Mouse (Mus musculus) right cerebral cortex, adult 18-20 months (tissue): ENCODE results near the gene Mme.

Source experiments
- DNase-seq: peaks from one replicate; pipeline ENCODE4 v3.0.0; 2022; ENCODE audit warnings: mixed read lengths

Mme gene

DNA sequence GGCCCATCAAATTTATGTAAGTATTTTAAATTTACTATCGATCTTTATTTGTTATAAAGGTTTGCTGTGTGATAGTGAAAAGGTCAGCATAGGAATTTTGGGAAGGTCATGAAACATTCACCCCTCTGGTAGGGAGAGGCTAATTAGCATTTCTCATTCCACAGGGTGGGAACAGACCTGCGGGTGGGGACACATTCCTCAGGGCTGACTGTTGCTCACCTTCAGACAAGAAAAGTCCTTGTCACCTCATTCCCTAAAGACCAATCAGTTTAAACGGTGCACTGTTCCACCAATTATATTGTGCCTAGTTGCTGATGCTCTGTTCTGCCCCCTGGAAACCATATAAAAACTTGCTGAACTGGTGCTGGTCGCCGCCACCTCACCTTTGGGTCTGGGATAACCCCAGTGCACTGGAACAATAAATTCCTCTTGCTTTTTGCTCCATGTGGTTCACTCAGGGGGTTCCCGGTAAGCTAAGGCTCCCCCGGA lies at the start of gene Mme:
Mme (plus strand) TSS at position 439 of the 489 bp plus-strand sequence.
- DNase-seq, result no peak

GRCm38 (mm10) chr3:63196565-63196964 lies 44.8 kb upstream of the Mme start:
- peak; percentile 21 for DNase-seq

- DNase-seq, result no peak
Measured at GRCm38 (mm10) chr3:63198026-63198425, 43.3 kb upstream of the Mme start.

DNA sequence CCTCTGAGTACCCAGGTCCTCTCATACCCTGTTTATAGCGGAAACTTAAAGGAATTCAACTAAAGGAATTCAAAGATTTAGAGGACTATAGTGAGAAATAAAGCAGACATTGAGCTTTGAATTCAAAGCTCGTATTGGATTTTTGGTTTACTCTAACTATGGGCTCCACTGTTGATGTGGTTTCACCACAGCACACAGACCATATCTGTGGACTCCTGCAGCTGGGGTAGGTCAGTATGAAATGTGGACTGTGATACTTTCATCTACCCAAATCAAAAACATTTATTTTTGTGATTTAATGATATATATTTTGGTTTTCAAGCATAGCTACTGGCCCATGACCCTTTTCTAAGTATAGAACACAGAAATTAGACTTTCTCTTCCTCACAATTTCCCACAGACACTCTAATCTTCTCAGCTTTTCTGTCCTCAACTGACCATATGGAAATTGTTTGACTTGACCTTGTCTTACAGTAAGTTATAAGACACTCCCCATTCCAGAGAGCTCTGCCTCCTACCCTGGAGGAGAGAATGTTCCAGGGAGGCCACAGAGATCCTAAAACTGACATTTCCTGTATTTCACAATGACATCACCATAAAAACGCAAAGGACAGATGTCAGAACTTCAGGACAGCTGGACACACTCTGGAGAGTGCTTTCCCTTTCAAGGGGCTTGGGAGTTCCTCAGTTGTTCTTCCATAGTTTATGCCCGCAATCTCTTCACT lies 19.3 kb upstream of the Mme start:
- DNase-seq, result no peak

DNA sequence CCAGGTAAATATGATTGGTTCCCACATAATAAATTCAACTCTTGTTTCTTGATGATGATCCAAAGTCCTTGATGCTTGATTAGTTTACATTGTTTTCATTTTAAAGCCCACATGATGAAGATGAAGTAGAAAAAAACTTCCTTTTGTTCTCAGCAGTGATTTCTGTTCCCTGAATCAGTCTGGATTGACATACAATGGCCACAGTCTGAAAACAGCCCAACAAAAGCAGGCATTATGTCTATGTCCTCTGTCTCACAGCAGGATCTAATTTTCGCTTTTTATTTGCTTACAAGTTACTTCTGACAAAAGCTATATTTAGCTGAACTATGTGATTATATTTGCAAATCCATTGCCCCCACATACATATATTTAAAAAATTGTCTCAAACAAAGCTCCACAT lies 17.7 kb upstream of the Mme start:
- no peak for DNase-seq

- no peak for DNase-seq
Measured at GRCm38 (mm10) chr3:63235957-63236356, 5.4 kb upstream of the Mme start.

- DNase-seq, result no peak
Measured at GRCm38 (mm10) chr3:63243721-63244120, 2.4 kb downstream of the Mme start.

DNA sequence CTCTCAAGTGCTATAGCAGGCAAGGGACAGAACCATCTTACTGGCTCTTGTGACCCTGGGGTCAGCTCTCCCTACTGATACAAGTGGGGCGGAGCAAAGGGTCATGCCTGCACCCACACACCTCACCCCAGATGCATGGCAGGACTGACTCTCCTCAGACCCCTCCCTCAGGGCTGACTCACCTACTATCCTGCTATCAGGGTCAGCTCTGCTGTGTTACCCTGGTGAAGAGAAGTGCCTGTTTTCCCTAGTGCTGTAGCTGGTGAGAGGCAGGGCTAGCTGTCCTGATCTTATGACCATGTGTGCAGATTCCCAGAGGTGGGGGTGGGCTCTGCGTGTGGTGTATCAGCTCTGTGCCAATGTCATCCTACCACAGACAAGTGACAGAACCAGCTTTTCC lies 30.8 kb downstream of the Mme start:
- no peak for DNase-seq

DNA sequence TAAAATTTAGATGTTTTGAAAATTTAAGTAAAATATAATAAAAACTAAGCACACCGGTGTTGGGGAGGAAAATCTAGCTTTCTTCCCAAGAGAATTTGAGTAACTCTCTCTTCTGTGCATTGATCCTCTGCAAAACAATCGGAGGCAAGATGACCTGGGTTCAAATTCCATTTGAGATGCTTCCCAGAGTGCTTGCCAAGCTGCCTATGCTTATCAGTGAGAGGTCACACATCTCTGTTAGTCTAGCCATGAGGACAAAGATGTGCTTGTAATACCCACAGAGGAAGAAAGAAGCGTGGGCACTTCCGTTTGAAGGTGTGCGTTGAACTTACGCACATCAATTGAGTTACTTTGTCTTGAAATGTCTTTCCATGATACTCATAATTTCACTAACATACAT lies 53.0 kb downstream of the Mme start:
- DNase-seq, result no peak

- no peak for DNase-seq
Measured at GRCm38 (mm10) chr3:63294791-63295190, 53.5 kb downstream of the Mme start.

GRCm38 (mm10) chr3:63295237-63295636 lies 53.9 kb downstream of the Mme start:
- peak; percentile 33 for DNase-seq

- DNase-seq, result peak; percentile 38
Measured at GRCm38 (mm10) chr3:63295657-63296231, 54.4 kb downstream of the Mme start.

DNA sequence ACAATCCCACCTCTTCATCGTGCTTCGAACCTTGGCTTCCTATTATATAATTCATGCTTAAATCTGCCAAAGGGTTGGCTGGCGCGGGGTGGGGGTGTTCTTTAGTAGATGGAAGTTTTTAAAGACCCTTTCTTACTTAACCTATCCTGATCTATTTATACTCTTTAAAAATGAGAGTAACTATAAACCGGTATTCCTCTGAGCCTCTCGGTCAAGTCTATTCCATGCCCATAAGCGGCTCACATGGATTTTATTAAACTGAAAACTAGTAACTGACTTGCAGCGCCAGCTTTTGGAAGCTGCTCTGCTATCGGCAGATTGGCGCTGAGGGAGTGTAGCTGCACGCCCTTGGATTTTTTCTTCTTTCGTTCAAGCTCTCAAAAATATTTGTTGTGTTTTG lies 55.1 kb downstream of the Mme start:
- peak; percentile 10 for DNase-seq

- DNase-seq, result peak; percentile 79
Measured at GRCm38 (mm10) chr3:63297787-63298186, 56.5 kb downstream of the Mme start.

- no peak for DNase-seq
Measured at GRCm38 (mm10) chr3:63315211-63315760, 73.9 kb downstream of the Mme start.

GRCm38 (mm10) chr3:63317496-63317895 lies 76.2 kb downstream of the Mme start:
- DNase-seq, result no peak

- peak; percentile 14 for DNase-seq
Measured at GRCm38 (mm10) chr3:63325615-63326014, 84.3 kb downstream of the Mme start.

DNA sequence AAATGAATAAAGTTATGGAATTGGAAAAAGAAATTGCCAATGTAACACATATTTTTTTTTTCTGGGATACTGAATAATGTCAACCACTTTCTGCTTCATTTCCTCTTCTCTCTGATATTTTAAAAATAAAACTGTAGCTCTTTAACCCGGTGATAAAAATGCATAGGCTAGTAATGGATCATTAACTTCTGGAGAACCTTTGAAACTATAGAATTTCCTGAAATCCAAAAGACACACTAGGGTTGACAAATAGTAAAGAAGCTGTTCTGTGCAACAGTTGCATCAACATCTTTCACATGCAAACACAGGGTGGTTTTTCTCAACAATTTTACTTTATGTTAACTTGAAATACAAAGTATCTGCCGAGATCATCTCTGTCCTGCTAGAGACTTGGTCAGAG lies 98.8 kb downstream of the Mme start:
- no peak for DNase-seq

DNA sequence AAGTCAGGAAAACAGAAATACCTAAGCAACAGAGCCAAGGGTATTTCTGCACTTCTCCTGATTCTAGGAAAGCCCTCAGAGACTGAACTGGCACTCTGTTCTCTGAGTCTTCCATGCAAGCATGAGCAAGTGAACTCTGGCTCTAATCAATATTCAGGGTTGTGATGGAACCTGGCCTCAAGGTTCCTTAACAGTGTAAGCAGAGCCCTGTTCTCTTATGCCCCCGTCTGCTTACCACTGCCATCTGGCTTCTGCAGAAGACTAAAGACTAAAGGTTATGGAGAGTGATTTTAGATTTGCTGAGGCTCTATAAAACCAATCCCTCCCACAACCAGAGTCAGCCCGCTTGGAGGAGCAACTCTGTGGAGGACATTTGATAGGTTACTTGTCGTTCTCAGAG lies 99.2 kb downstream of the Mme start:
- DNase-seq, result no peak

- DNase-seq, result no peak
Measured at GRCm38 (mm10) chr3:63341481-63341880, 100.1 kb downstream of the Mme start.

DNA sequence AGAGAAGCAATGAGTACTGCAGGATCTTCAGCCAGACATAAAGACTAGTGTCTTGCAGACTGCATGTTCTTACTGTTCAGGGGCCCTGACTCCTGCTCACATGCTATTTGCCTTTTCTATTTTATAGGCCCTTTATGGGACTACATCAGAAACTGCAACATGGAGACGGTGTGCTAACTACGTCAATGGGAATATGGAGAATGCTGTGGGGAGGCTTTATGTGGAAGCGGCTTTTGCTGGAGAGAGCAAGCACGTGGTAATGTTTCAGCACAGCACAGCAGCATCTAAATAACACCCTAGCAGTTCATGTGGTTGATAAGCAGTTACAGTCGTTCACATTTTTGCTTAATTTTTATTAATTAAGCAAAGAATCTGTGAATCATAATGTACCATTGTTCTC lies 103.7 kb downstream of the Mme start:
- no peak for DNase-seq

DNA sequence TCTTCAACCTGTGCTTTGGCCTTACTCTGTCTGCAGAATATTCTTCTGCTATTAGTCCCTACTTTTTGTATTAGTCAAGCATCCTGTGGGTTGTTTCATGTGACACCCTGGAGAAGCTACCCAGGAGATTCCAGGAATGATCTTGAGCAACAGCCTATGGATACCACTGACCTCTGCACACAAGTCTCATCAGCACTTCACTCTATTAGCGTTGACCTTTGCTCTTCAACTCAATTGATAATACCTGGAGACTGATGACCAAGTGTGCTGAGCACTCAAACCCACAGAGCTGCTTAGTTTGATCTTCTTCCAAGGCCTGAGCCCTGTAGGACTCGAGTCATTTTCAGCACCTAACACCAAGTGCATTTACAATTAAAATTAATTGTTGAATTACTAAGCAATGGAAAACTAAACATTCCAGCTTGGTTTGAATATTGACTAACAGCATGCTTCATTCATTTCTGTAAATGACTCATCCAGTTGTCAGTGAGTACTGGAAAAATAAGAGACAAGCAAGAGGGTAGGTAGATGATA lies 107.6 kb downstream of the Mme start:
- DNase-seq, result no peak

DNA sequence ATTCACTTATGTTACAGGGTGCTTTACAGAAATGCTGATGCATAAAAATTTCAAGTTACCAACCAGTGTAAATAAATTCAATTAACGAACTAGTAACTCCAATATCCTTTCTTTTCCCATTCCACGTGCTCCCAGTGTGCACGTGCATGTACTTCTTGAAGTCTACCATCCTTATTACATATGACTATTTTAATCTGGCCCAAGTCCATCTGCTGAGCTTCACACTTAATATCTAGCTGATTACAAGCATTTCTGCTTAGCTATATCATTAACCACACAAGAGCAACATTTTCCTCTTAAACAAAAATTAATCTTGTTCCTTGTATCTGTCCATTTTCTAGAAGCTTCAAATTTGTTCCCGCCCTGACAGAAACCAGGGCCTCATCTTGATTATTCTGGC lies 108.9 kb downstream of the Mme start:
- DNase-seq, result no peak

DNA sequence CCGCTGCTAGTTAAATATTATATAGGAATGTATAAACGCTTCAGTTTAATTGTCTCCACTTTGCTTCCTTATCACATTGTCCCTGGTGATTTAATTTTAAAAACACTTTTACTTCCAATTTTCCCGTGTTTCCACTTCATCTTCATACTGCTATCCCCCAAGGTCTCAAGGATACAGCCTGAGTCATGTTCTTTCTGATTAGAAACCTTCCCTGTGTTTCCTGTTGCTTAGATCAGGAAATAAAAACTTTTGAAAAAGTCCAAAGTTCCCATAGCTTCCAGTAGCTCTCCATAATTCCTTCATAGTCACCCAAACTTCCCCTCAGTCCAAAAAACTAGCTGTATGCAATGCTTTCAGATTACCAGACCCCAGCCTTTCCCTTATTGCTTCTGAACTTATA lies 109.4 kb downstream of the Mme start:
- DNase-seq, result no peak
